Mouse (Mus musculus): ENCODE results near the gene Rad21l.
"Not testable (repeated sequence)": the region's sequence is repeated elsewhere in the genome, so short reads cannot be mapped to it uniquely, and the experiment has no call there.

Gene Rad21l

GRCm38 (mm10) chr2:151626296-151626695 is 42.0 kb downstream of the Rad21l start:
- DNase-seq, result no peak

- DNase-seq, result no peak
These were observed 44.6 kb downstream of the Rad21l start for GRCm38 (mm10) chr2:151623776-151624175.

DNA sequence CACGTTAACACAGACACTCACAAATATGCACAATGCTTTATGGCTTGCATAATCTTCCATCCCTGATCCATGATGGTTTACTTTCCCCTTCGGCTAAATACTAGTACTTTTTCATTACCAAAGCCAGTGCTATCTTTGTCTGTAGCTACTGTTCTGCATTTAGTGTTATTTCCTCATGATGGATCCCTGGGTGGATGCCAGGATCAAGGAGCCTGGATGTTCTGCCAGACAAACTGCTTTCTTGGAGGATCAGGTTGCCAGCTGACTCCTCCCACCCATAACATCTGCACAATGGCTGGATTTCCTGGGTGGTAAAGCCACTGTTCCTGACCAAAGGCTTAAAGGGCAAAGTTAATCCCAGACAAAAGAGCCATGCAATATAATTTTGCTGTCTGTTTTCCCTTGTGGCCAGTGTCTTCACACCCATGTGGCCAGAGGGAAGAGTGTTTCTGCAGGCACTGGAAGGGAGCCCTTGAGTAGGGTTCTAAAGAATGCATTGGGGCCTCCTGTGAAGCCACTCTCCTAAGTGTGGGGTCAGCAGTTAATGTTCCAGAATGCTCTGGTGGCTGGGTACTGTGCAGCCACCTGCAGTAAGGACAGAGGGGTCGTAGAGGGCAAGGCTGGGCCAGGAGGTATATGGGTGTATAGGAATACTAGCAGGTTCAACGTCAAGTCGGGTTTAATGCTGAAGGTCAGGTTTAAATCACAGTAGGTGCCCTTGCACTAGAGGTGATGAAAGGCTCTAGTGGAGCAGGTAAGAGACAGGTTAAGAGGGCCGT is 51.6 kb downstream of the Rad21l start:
- no peak for DNase-seq

DNA sequence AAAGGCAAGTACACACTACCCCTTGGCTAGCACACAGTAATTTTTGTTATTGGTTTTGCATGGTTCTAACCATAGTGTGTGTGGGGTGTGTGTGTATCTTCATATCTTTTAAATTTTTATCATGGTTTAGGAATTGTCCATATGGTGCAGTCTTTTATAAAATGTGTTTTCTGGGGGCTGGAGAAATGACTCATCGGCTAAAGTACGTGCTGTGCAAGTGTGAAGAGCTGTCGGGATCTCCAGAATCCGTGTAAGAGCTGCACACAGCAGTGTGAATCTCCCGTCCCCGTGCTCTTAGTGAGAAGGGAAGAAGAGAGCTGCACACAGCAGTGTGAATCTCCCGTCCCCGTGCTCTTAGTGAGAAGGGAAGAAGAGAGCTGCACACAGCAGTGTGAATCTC is 52.6 kb downstream of the Rad21l start:
- not testable (repeated sequence) for DNase-seq

DNA sequence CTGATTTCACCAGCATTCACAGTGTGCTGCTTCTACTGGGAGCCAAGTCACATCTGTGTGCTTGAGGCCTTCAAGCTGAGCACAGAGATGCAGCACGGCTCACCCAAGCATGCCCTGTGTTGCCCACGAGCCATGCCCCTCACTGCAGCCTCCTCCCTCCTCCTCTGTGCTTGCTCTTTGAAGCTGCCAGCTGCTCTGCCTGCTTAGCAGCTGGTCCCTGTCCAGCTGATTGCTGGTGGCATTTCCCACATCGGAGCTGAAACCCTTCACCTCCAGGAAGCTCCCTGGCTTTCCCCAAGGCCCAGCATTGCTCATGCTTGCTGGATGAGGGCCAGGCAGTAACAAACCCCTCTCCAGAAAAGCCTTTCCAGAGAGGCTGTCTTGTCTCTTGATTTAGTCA is 58.4 kb downstream of the Rad21l start:
- DNase-seq, result no peak

DNA sequence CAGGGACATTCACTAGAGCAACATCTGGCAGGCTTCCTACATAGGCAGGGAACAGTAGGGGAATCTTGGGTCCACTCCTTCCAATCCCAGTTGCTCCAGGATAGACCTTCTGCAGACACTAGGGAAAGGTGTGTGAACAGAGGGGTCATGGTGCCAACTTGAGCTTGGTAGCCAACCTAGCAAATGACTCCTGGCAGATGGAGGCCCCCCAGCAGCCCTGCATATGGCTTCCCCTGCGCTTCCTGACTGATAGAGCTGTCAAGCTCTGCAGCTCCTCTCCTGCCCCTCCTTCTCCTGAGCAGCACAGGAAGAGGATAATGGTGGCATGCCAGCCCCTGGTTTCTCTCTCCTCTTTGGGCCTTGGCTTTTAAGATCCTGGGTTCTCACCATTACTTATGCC is 59.9 kb downstream of the Rad21l start:
- DNase-seq, result no peak

DNA sequence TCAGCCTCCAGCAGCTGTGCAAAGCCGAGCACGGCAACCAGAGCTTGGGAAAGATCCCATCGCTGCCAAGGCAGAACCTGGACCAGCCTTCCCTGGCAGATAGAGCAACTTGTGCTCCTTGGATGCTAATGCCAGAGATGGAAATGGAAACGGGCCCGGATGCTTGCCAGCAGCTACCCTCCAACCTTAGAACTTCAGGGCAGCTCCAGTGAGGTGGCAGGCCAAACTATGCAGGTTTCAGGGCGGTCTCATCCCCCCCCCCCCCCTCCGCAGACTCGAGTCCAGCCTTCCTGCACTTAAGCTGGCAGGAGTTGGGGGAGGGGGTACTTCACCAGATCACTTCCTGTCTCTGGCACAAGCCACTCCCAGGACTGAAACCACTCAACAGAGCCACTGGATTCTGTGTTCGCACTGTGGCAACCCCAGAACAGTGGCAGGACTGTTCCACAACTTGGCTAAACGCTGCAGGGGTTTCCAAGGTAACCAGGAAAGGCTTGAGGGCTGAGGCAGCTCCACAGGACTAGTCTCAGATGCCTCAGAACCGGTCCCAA is 62.8 kb downstream of the Rad21l start:
- peak; percentile 43 for DNase-seq

DNA sequence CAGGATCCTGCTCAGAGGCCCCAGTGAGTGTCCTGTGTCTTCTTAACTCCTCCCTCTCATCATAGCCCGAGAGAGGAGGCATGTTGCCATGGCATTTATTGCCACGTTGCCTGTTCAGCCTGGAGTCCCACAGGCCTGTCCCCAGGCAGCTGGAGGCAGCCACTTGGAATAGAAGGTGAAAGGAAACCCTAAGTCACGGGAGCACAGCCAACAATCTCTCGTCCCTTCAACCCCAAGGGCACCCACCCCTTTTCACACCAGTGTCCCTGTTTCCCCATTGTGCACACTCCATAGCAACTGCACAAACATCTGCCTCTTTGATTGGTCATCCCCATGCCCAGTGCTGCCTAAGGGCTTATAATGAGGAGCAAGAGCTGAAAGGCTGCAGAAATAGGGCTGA is 64.7 kb downstream of the Rad21l start:
- DNase-seq, result peak; percentile 31

DNA sequence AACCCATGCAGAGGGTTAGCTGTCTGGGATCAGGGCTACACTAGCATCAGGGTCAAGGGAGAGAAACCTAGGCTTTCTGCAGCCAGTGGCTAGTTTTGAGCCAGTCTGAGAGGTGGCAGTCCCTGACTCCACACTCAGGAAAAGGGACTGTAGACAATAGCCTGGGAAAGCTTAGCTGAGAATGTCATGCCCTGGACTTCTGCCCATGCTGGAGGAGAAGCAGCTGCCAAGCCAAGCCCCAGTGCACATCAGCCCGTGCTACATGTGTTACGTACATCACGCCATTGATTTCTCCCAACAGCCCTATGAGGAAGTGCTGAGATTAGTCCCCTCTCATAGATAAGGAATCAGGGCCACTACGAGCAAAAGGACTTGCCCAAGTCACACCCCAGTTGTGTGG is 66.2 kb downstream of the Rad21l start:
- no peak for DNase-seq

DNA sequence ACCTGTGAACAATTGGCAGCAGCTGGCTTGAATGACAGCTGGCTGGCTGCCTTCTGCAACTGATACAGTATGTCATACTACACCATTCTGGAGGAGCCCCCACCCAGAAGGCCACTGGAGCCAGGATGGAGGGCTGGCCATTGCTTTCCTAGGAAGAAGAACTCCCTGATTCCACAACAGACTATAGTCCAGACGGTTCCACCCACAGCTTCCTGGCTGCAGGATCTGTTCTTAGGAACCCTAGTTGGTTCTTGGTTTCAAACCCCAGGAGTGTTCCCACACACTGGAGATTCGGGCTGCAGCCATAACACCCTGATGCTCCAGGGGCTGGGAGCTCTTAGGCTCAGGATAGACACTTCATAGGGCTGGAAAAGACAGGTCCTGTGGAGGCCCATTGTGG is 70.3 kb downstream of the Rad21l start:
- DNase-seq, result no peak
